Mouse (Mus musculus): Measurements from ENCODE around the gene Rab11fip3. TPM values are rescaled to one million over a fixed set of nuclear protein-coding genes. Genes with fewer than 3 reads are reported as not detected.

Gene Rab11fip3
- polyA plus RNA-seq, 1 experiment = 454 TPM

DNA sequence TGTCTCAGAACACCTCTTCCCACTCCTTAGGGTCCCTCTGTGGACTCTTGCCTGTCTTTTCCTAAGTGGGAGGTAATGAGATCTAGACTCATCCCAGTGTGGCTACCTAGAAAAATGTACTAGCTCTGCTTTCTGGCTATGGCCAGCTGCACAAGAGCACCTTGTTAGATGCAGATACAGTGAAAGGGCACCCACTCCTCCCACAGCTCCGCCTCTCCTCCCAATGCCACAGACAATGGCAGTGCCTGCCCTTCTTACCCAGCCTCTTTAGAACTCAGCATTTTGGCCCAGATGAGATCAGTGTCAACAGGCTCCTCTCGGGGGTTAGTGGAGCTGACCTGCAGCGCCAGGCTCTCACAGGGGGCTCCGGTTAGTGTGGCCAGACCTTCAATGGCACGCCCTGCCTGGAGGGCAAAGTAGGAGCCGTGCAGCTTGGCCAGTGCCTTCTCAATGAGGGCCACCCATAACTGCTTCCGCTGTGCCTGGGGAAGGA is 106.9 kb downstream of the Rab11fip3 start:
- H3K27ac ChIP-seq (ENCODE audit: insufficient read depth, low read depth, low read length) = no peak overlapping the region
- no peaks in the 10 kb centered on the region for H3K36me3 ChIP-seq (ENCODE audit: control insufficient read depth, insufficient read depth, low read length)
- H3K27me3 ChIP-seq (replicated peaks; ENCODE audit: control insufficient read depth, insufficient read depth, low read length) = no peaks in the 10 kb centered on the region
- 90% methylated on average over 7 of the region's 7 CpGs for WGBS
- no peak for DNase-seq
- H3K4me3 ChIP-seq (ENCODE audit: insufficient read depth, low read depth, low read length) = no peak overlapping the region
- TF ChIP-seq CTCF (conservative IDR thresholded peaks at IDR 0.05; ENCODE audit: insufficient read depth, insufficient read length, low read depth, low read length) = no peak
- no peak for TF ChIP-seq POLR2A (IDR thresholded peaks at IDR 0.05; ENCODE audit: low read depth, low read length)
- H3K4me1 ChIP-seq (ENCODE audit: control insufficient read depth, insufficient read depth, low read length) = 0 out of 2 replicates have a peak, but pooled peaks cover 2% of the 10 kb centered on the region

GRCm38 (mm10) chr17:25961566-25961965 is 107.8 kb downstream of the Rab11fip3 start:
- Histone ChIP-seq H3K27me3 (replicated peaks; ENCODE audit: control insufficient read depth, insufficient read depth, low read length) (no peaks in the 10 kb centered on the region), H3K27ac (ENCODE audit: insufficient read depth, low read depth, low read length) (no peak overlapping the region), H3K4me3 (ENCODE audit: insufficient read depth, low read depth, low read length) (no peak overlapping the region), H3K4me1 (ENCODE audit: control insufficient read depth, insufficient read depth, low read length) (no peaks in the 10 kb centered on the region), H3K36me3 (ENCODE audit: control insufficient read depth, insufficient read depth, low read length) (no peaks in the 10 kb centered on the region)
- TF ChIP-seq POLR2A (IDR thresholded peaks at IDR 0.05; ENCODE audit: low read depth, low read length) = no peak
- TF ChIP-seq CTCF (conservative IDR thresholded peaks at IDR 0.05; ENCODE audit: insufficient read depth, insufficient read length, low read depth, low read length) = no peak
- no peak for DNase-seq
- 91% methylated on average over 5 of the region's 5 CpGs for WGBS

- DNase-seq = no peak
- TF ChIP-seq CTCF (conservative IDR thresholded peaks at IDR 0.05; ENCODE audit: insufficient read depth, insufficient read length, low read depth, low read length) = no peak
- no peak for TF ChIP-seq POLR2A (IDR thresholded peaks at IDR 0.05; ENCODE audit: low read depth, low read length)
- Histone ChIP-seq H3K36me3 (ENCODE audit: control insufficient read depth, insufficient read depth, low read length) (no peaks in the 10 kb centered on the region), H3K27ac (ENCODE audit: insufficient read depth, low read depth, low read length) (no peak overlapping the region), H3K4me3 (ENCODE audit: insufficient read depth, low read depth, low read length) (no peak overlapping the region), H3K4me1 (ENCODE audit: control insufficient read depth, insufficient read depth, low read length) (no peaks in the 10 kb centered on the region), H3K27me3 (replicated peaks; ENCODE audit: control insufficient read depth, insufficient read depth, low read length) (no peaks in the 10 kb centered on the region)
- 91% methylated on average over 23 of the region's 23 CpGs for WGBS
Measured at GRCm38 (mm10) chr17:25959630-25960467, 109.5 kb downstream of the Rab11fip3 start.

DNA sequence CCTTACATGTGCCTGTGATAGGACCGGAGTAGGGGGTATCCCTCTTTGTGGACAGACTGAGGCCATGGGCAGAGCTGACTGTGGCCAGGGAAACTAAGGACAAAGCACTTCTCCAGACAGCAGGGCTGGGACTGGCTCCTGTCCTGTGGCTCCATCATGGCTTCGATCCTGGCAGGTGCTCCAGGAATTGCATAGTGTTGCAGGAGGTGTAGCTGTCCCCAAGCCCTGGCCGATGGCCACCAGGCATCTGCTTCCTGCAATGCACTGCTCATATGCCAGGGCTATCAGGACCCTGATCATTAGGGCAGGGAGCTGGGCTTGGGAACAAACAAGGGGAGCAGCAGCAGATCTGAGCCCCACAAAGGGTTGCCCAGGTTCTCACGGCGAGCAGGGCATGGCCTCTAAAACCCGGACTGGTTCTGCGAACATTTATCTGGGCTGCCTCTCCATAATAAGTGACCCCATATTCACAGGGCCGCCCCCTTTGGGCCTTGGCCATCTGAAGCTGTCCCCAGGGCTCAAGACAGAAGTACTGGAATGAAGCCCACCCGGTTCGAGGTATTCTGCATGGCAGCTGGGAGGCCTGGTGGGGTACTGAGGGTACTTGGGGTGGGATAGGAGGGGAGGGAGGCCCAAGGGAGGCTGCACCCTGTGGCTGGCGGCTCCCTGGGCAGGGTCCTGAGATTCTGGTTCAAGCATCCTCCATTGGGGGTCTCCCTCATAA is 110.4 kb downstream of the Rab11fip3 start:
- H3K36me3 ChIP-seq (ENCODE audit: control insufficient read depth, insufficient read depth, low read length) = no peaks in the 10 kb centered on the region
- H3K4me3 ChIP-seq (ENCODE audit: insufficient read depth, low read depth, low read length) = no peak overlapping the region
- no peaks in the 10 kb centered on the region for H3K27me3 ChIP-seq (replicated peaks; ENCODE audit: control insufficient read depth, insufficient read depth, low read length)
- H3K27ac ChIP-seq (ENCODE audit: insufficient read depth, low read depth, low read length) = no peak overlapping the region
- no peak for DNase-seq
- 90% methylated on average over 11 of the region's 11 CpGs for WGBS
- no peak for TF ChIP-seq POLR2A (IDR thresholded peaks at IDR 0.05; ENCODE audit: low read depth, low read length)
- TF ChIP-seq CTCF (conservative IDR thresholded peaks at IDR 0.05; ENCODE audit: insufficient read depth, insufficient read length, low read depth, low read length) = no peak
- no peaks in the 10 kb centered on the region for H3K4me1 ChIP-seq (ENCODE audit: control insufficient read depth, insufficient read depth, low read length)

- DNase-seq = no peak
- peaks cover 3% of the 10 kb centered on the region; the same call in 1 of the 2 replicates for H3K4me1 ChIP-seq (ENCODE audit: control insufficient read depth, insufficient read depth, low read length)
Measured at GRCm38 (mm10) chr17:25957586-25958051, 111.7 kb downstream of the Rab11fip3 start.

DNA sequence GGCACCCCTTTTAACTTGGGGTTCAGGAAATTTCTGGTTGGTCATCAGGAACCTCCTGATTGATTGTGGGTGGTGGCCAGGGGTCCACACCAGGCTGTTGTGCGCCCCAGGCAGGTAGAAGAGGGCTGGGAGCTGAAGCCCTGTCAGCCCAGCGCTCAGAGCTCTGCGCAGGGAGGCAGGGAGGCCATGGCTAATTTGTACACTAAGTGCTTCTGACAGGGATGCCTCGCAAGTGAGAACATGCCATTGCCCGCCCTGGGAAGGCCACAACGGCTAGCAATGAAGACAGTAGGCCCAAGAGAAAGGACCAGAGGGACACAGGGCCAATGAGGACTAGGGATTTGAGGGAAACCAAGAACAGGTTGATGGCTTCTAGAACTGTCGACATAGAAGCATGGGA is 112.7 kb downstream of the Rab11fip3 start:
- no peak overlapping the region for H3K4me3 ChIP-seq (ENCODE audit: insufficient read depth, low read depth, low read length)

More at GRCm38 (mm10) chr17:25957586-25958051, 111.7 kb downstream of the Rab11fip3 start:
- Histone ChIP-seq H3K27ac (ENCODE audit: insufficient read depth, low read depth, low read length) (no peak overlapping the region), H3K4me3 (ENCODE audit: insufficient read depth, low read depth, low read length) (no peak overlapping the region), H3K36me3 (ENCODE audit: control insufficient read depth, insufficient read depth, low read length) (no peaks in the 10 kb centered on the region), H3K27me3 (replicated peaks; ENCODE audit: control insufficient read depth, insufficient read depth, low read length) (no peaks in the 10 kb centered on the region)
- TF ChIP-seq POLR2A (IDR thresholded peaks at IDR 0.05; ENCODE audit: low read depth, low read length) = no peak
- TF ChIP-seq CTCF (conservative IDR thresholded peaks at IDR 0.05; ENCODE audit: insufficient read depth, insufficient read length, low read depth, low read length) = no peak
- WGBS = 78% methylated on average over 14 of the region's 14 CpGs

More for the DNA sequence above, 112.7 kb downstream of the Rab11fip3 start:
- Histone ChIP-seq H3K4me1 (ENCODE audit: control insufficient read depth, insufficient read depth, low read length) (peaks cover 3% of the 10 kb centered on the region; the same call in 1 of the 2 replicates), H3K27ac (ENCODE audit: insufficient read depth, low read depth, low read length) (no peak overlapping the region), H3K27me3 (replicated peaks; ENCODE audit: control insufficient read depth, insufficient read depth, low read length) (no peaks in the 10 kb centered on the region), H3K36me3 (ENCODE audit: control insufficient read depth, insufficient read depth, low read length) (no peaks in the 10 kb centered on the region)
- no peak for DNase-seq
- TF ChIP-seq POLR2A (IDR thresholded peaks at IDR 0.05; ENCODE audit: low read depth, low read length) (no peak), CTCF (conservative IDR thresholded peaks at IDR 0.05; ENCODE audit: insufficient read depth, insufficient read length, low read depth, low read length) (no peak)
- 84% methylated on average over 7 of the region's 7 CpGs for WGBS
